Mouse (Mus musculus) mesoderm, embryonic 11.5 days (tissue): ENCODE data around the gene Thumpd1.
"Not testable (repeated sequence)": the region's sequence is repeated elsewhere in the genome, so short reads cannot be mapped to it uniquely, and the experiment has no call there.

Experiments used
- DNase-seq: peaks from one replicate; pipeline ENCODE4 v3.0.0-alpha.2; 2012; ENCODE audit warnings: low read depth, low spot score

The Thumpd1 gene

DNA sequence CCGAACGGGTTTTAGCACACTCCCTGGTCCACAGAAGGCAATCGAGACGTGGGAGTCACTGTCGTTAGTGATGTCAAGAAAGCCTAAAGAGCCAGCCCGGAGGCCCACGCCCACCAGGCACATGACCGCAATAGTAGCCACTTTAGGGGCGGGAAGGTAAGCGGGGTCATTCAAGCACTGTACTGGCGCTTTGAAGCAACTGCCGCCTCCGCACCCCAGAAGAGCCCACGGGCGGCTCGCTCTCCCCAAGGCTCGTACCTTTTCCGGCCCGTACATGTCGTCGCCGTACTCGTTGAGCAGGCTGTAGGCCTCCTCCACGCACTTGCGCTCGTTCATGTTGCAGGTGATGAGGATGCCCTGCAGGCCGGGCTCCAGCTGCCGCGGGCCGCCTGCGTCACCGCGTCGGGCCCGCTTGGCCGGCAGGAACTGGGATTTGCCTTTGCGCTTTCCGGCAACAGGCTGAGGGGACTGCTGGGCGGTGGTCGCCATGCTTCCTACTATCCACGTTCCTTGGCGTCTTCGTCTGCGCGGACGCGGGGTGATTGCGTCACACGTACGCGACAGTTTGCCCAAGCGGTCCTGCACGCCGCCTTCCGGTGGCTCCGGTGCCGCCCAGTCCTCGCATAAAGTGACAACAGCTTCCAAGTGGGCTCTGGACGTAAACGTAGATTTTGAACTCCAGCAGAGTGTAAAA, at the start of gene Thumpd1:
Gene Thumpd1, minus strand, starts transcription at position 546 of the 694 bp plus-strand sequence.
- peak; percentile 96 for DNase-seq

DNA sequence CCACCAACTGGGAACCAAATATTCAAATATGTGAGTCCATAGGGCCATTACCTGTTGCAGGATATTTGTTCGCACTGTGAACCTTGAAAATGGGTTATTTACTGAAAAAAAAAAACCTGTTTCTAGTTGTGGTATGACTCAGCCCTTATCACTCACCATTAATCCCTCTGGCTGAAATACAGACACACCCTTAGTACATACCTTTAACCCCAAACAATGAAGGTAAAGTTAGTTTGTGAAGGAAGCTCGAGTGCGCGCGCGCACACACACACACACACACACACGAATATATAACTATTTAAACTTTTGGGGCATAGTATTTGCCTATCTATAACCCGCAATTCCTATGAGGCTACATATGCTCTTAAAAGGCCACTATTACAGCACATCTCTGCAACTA, 49.3 kb upstream of the Thumpd1 start:
- DNase-seq = no peak

DNA sequence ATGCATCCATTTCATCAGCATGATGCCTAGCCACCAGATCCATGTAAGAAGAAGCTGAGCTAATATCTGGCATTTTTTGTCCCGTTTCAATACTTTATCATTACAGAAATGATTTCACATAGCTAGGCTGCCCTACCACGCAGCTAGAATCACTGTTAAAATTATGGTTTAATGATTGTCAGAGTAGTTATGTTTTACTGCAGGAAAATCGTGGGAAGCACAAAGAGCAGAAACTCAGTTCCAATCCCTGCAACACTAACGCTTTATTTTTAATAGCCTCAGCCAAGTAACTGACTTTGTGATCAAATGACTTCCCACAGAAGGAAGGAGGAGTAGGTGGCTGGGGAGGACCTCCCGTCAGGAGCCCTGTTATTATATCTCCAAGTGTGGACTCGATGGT, 46.4 kb upstream of the Thumpd1 start:
- no peak for DNase-seq

DNA sequence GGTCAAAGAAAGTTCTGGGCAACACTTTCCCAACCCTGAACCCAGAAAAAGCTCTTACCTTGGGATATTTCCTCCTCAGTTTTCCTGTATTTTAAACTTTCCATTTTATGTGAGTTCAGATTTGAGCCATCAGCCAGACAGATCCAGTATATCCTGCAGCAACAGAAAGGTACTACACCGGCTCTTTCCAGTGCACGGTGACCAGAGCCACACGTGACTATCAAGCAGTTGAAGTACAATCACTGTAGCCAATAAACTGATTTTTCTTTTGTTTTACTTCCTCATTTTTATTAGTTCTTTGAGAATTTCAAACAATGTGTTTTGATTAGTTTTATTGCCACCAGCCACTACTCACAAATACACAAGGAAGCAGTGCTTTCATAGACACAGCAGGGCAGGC, 43.8 kb upstream of the Thumpd1 start:
- DNase-seq = no peak

DNA sequence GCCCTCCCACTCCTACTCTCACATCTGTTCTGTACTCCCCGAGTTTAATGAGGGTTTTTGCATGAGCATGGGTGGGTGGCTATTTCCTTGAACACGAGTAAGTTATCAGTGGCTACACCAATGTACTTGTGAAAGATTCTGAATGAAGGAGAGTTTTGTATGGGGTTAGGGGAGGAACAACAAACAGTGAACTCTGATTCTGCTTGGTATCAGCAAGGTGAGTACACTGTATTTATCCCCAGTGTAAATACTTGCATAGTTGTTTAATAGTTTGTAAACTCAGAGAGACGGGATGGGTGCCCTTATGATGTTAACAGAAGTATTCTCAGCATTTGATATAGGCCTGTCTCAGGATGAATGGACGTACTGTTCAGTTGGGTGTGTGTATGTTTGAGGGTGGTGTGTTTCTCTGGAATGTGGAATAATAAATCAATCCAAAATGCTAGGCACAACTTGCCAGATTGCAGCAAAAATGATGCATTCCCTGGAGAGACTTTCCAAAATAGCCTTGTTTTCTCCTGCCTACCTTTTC, 41.6 kb upstream of the Thumpd1 start:
- DNase-seq = no peak

DNA sequence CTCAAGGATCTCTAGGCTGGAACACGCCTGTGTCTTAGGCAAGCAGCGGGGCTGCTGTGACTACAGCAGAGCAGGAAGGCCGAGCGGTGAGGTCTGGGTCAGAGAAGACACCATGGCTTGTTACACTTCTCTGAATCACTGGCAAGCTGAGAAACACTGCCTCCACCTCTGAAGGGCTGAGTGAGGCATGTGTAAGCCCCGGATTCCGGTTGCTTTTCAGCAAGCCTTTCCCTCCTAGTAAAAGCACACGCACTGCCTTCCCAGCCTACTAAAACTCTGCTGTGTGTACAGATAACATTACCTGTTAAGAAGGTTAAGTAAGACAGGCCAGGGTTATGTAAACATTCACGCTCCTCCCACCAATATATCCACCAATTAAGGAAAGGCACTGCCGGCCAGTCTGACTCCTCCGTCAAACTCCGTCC, 39.9 kb upstream of the Thumpd1 start, which contains the start of gene Acsm3:
Gene Acsm3, plus strand, starts transcription at position 397 of the 425 bp plus-strand sequence.
- DNase-seq = no peak

DNA sequence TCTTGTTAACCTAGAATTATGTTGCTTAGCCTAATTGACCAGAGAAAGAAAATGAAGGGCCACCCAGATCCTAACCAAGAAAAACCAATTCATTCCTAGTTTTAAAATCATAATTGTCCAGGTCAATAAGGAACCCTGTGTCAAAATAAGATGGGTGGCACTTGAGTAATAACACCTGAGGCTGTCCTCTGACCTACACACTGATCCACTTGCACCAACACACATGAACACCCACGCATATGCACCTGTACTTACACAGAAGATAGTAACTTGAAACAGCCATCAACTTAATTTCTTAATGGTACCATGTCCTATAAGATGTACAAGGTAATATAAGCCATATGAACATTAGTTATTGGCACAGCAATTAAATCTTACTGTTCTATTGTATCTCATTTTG, 33.1 kb upstream of the Thumpd1 start:
- no peak for DNase-seq

DNA sequence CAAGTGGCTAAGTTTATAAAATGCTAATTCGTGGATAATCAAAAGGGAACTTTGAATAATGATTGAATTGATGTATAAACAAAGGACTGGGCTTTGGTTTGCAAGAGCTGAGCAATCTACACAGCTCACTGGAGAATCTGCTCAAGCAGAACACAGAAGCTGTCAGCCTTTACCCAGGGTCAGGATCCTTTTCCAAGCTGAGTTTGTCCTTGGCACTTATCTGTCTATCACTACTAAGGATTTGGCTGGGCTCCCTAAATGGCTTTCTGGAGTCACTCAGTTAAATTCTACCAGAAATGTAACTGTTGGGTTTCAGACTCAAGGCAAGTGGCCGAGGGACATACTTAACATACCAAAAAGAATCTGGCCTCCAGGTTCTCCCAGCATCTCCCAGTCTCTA, 29.3 kb upstream of the Thumpd1 start:
- DNase-seq = no peak

DNA sequence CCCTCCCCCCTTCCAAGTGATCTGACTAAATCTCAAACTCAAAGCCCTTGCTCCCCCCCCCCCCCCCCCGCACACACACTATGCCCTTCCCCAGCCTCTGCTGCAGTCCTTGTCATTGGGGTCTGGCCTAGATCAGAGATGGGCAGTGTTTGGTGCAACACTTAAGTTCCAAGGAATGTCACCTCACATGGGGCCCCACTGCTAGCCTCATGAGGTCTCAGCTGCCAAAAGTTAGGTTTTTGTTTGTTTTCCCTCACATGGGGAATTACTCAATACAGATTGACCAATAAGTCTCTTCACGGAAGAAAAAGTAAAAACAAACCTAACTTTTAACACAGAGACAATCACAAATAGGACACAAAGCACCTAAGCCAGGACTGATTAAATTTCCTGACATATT, 28.2 kb upstream of the Thumpd1 start:
- no peak for DNase-seq

DNA sequence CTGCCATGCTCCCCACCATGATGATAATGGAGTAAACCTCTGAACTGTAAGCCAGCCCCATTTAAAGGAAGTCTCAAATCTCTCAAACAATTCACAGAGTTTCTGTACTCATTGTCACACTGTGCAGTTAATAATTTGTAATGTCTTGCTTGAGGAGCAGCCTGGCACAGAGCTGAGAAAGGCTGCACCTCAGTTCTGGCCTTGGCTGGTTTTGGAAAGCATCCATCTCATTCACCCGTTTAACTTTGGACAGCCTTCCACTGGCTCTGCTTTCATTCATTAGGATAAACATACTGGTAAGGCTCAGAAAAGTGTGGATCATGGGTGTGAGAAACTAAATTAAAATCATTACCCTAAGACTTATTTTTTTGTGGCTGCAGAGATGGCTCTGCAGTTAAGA, 25.3 kb upstream of the Thumpd1 start:
- DNase-seq = no peak

DNA sequence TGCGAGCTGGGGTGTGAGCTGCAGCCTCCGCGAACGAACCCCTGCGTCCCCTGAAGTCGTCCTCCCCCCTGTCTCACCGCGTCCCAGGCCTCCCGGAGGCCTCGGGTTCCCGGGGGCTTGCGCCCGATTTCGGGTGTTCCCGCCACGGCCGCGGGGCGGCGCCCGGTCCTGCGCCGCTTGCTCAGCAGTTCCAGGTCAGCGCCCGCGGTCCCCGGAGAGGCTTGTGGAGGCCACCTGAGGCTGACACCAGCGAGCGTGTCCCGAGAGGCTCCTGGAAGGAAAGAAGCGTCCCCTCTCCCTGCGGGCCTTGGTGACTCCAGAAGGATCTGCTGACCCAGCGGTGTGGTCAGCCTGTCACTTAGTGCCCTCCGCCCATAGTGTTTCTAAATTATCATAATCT, 23.7 kb upstream of the Thumpd1 start:
- peak; percentile 52 for DNase-seq

DNA sequence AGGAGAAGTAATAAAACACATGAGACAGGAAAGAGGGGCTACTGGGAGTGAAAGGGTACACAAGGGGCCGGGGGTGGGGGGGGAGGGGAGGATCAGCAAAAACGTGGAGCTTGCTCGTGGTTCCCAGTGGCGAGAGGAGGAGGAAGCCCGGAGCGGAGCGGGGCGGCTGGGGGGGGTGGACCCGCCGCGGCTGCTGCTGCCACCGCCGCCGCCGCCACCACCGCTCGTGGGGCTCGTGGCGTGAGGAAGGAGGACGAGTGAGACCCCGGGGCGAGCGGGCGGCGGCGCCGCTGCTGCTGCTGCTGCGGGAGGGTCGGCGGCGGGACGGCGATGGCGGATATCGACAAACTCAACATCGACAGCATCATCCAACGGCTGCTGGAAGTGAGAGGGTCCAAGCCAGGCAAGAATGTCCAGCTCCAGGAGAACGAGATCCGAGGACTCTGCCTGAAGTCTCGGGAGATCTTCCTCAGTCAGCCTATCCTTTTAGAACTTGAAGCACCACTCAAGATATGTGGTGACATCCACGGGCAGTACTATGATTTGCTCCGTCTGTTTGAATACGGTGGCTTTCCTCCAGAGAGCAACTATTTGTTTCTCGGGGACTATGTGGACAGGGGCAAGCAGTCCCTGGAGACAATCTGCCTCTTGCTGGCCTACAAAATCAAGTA, 19.3 kb upstream of the Thumpd1 start:
- DNase-seq = not testable (repeated sequence)

DNA sequence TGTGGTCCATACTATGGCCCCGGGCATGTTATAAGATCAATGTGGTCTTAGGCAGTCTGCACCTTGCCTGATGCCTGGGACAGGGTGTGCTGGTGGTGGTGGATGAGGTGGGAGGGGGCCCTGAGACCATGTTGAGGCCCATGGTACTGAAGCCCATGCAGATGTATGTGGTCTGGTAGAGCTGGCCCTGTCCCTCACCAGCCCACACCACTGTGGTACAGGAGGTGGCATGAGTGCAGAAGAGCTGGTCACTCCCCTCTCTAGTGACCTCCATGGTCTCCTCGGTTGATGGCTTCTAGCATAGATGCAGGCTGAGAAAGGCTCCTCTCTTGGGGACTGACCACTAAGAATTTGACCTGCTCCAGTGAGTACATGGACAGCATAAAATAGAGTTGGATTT, 18.3 kb upstream of the Thumpd1 start:
- DNase-seq = no peak

DNA sequence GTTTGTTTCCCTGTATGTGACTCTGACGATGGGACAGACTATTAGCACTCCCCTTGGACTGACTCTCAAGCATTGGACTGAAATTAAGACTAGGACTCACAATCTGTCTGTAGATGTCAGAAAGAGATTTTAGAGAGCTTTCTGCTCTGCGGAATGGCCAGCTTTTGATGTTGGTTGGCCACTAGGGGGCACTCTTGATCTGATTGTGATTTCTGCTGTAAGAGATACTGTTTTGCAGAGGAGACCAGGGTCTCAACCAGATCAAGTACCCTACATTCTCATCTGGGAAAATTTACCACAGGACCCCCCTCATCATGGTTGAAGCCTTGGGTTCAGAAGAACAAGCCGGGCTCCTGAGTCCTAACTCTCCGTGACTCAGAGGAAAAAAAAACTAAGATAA, 10.7 kb upstream of the Thumpd1 start:
- DNase-seq = peak; percentile 21

DNA sequence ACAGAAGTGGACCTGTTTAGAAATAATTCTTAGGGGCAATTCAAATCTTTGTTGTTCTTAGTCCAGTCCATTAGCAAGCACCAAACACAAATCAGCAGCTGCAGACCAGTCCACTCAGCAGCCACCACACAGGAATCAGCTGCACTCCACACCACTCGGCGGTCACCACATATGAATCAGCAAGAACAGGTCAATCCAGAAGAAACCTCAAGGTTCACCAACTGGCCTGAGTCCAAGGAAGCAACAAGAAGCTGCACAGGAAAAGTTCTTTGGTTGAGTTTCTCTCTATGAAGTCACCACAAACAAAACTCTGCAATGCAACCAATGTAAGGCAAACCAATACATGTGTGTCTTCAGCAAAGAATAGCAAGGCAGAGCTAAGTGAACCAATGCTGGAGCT, 7.0 kb upstream of the Thumpd1 start:
- DNase-seq = no peak

DNA sequence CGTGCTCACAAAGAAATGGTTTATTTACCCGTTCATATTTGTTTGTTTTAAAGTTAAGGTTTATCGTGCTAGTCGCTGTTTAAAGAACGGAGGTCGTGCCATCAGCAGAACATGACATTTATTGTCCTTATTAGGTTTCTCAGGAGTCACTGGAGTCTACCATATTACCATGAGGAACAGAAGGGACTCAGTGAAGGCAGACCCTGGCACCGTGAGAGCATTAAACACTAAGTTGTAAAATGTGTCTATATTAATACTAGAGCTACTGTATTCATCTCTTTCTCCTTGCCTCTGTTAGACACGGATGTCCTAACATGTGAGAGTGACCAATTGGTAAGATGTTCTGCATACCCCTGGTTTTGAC, 331 bp upstream of the Thumpd1 start:
- no peak for DNase-seq

DNA sequence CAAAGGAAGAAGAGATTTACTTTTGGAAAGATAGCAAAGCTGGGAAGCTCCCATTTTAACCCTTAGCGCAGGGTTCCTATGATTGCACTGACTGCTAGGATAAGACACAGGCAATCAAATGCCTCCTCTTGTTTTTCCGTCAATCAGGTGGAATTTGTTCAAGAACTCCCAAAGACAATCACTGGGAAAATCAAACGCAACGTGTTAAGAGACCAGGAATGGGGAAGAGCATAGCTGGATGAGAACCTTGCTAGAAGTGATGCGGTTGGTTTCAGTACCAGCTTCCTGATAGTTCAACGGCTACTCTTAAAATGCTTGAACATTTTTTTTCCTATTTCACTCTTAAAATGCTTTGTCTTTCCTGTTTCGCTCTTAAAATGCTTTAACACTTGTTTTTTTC, 6.5 kb downstream of the Thumpd1 start:
- DNase-seq = no peak

DNA sequence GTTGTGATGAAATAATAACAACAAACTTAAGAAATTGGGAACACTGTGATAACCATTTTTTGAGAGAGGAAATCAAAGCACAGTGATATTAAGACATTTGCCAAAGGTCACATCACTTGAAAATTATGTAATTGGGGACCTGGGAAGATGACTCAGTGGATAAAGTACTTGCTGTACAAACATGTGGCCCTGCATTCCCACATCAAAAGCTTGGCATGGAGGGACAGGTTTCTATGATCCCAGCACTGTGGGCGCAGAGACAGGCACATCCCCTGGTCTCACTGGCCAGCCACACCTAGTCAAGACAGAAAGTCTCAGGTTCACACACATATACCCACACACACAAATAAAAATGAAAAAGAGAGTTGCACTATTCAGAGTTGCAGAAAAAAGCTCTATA, 25.7 kb downstream of the Thumpd1 start:
- DNase-seq = no peak

DNA sequence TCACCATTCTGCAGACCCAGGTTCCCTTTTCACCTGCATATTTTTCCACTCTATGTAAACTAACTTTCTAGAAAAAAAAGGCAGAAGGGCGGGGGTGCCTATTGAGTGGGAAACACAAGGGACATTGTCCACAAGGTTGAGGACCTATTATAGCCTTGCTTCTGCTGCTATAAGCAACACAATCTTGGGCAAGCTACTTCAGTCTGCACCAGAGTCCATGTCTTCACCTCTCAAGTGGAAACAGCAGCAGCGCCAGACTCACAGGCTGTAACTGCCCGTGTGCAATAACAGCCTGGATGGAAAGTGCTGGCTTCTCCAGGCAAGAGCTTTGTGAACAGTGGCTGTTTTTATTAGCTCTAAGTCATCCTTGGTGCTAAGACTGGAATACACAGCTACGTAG, 28.3 kb downstream of the Thumpd1 start:
- no peak for DNase-seq

DNA sequence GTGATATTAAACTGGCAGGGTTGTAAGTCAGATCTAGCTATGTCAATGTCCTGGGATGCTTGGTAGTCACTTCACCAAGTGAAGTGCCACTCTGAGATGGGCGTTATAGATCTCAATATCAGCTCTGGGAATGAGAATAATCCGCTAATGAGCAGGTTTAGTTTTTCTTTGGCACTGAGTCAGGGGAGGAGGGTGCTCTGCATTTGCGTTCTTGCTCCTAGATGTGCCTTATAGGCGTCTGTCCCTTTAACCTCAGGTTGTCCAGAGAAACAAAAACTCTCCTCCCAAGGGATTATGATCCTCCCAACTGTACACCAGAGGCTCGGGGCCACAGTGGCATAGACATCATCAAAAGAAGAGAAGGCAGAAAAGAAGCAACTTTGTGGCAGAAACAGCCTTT, 30.9 kb downstream of the Thumpd1 start, which contains the start of gene Acsm4:
Gene Acsm4, plus strand, starts transcription at position 301 of the 400 bp plus-strand sequence.
- DNase-seq = no peak

DNA sequence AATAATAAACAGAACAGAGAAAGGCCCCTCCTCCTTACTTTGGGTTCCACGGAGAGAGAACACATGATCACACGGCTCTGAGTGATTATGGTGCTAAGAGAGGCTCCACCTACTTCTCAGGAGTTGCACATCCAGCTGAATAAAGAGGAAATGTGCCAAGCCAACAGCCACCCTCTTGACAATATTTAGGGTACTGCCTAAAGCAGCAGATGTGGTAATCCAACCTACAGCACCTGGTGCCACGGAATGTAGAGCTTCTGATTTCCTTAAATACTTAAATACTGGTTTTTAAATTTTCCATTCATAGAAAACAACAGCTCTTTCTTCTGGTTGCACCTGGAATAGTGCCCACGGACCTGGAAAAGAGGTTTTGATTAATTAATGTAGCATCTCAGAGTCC, 37.9 kb downstream of the Thumpd1 start:
- DNase-seq = no peak

DNA sequence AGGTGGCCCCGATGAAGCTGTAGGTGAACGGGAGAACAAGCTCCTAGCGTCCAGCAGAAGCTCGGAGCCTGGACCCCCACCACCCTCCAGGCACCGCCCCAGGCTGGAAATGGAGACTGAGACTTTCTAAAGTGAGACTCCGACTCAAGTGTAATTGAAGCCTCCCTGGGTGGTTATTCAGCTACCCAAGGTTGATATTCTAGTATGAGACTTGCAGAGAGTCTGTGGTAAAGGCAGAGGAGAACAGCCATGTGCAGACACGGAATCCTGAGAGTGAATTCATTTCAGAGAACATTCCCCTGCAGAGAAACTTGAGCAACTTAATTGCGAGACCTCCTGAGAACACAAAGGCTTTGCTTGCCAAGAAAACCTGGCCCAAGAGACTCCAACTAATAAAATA, 40.5 kb downstream of the Thumpd1 start:
- no peak for DNase-seq

DNA sequence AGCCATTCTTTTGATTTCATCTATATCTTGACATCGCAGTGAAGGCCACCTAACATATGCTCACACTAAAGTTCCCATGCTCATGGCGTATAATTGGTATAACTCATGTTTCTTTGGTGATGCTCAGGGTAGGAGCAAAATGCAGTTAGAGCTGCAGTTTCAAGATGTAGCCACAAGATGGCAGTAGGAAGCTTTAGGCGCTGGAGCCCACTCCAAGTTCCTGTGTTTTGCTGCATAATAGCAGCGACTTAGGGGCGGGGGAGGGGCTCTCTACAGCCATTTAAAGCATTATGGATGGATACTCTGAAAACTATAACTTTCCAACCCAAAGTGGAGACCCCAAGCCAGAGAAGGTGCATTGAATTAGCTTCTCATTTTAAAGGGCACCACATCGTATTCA, 47.1 kb downstream of the Thumpd1 start:
- DNase-seq = peak; percentile 75
